Mouse (Mus musculus) thymus, postnatal 10 days (tissue): ENCODE measurements around the gene Mbl1.

Experiments
- DNase-seq, 2 experiments: peaks; one replicate each; pipeline ENCODE4 v3.0.0; 2021; ENCODE audit warnings: low spot score in 2 of 2

Mbl1 gene

DNA sequence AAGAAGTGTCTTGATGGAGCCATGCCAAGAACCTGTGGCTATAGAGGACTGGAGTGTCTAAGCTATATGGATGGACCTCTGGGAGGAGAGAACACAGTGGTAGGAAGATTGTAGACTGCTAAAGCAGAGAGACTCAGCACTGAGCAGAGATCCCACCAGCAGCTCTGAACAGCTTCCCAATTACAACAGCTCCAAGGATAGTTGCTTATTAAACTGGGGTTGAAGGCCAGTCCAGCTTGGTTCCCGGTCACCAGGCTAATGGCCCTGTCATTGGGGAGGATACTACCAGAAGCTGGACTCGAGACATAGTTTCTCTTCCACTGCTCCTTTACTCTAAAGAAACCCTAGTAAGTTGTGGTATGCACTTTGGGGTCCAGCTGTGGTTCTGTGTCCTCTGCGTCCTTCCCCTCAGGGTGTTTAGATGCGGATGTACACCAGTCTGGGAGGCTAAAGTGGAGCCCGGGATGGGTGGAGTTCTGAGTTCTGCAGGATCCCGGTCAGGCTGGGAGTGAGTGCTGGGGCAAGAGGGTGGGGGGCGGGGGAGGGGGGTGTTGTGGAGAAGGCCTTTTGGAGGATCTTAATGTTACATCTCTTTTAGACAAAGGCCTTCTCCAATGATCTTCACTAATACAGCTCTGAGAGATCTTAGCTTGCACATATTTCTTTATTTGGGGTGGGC is at the start of gene Mbl1:
Mbl1 (plus strand) TSS at position 239 of the 679 bp plus-strand sequence.
- DNase-seq: no peak

DNA sequence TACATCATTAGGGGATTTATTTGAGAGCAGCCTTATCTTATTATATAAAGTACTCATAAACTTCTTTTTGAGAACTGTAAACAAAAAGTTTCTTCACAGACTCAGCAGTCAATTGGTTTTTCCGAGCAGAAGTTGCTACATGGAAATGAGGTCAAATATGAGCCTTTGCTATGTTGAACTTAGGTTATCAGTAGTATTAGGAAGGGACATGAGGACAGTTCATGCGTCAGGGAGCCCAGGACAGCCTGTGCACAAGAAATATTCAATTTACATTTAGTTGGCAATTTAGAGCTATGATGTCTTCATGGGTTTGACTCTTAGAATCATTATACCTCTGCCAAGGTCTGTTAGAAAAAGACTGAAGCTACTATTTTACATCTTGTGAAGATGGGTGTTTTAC is 49.0 kb upstream of the Mbl1 start:
- DNase-seq: no peak

DNA sequence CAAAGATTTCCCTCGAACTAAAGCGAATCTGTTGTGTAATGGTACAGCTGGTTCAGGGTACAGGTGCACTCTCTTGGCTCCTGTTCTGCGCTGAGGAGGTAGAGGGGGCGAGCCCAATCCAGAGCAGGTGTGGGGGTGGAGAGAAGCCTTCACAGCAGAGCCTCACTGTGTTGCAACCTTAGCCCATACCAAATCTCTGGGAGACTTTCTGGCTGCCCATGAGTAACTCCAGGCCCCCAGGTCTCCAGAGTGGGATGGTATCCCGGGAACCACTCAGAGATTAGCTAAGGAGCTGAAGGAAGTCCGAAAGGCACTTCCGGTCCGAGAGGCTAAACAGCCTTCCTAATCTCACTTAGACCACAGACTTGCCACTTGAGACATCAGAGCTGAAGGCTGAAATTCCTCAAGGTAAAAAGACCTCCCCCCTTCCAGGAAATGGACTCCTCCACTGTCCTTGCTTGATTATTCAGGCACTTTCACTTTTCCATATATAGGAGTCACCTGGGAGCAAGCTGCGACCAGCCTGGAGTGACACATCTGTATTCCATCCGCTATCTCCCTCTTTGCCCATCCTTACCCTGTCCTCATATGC is 46.3 kb upstream of the Mbl1 start, which contains the start of gene Mat1a:
Mat1a (plus strand) TSS at position 183 of the 592 bp plus-strand sequence.
- no peak for DNase-seq

DNA sequence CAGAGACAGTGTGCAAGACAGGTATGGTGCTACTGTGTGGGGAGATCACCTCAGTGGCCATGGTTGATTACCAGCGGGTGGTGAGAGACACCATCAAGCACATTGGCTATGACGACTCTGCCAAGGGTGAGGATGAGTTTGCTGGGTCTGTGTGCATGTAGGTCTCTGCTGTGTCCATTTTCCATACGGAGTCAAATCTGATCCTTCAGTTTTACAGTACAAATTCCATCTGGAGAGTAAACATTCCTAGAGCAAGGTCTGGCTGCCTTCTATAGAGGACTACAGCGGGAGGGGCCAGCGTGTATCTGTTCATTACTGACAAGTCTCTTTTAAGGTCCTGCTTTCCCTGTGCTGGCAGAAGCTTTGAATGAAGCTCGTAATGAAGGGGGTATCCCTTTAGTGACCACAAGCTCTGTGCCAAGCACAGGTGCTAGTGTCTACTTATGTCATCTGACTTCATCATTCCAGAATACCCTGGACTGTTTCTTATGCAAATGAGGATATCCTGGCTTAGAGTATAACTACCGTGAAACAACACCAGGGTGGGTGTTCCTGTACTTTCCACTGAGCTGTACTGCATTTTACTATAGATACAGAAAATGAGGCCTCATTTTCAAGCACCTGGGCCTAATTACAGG is 40.1 kb upstream of the Mbl1 start:
- DNase-seq: no peak

DNA sequence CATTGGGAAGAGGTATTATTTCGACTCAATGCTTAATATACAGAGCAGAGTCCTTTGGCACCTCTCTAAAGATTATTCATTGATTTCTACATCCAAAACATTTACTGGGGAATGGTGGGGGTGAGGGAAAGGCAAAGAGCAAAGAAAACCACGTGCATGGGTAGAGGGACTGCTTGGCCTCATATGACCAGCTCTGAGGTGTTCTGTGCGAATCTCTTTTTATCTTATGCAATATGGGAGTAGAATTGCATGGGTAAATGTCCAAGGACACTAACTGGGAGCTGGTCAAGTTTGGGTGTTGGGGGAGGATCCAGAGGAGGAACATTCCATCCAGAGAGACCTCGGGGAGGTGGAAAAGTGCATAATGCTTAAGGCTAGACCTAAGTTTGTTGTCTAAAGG is 38.3 kb upstream of the Mbl1 start:
- DNase-seq: no peak

DNA sequence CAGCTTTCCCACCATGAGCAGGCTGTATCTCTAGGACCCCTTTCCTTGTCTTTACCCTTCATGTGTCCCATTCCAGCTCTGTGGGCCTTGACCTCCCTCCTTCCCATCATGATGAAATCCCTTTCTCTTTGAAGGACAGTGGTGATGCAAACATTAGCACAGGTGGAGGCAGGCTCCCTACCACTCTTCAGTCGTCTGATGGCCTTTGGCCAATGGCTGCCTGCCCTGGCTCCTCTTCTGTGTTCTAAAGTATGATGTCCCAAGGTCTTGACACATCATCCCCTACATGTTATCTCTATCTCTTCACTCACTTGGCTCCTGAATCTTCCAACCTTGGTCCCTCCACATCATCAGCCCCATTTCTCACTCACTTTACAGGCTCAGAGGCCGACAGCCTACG is 35.0 kb upstream of the Mbl1 start:
- DNase-seq: no peak

DNA sequence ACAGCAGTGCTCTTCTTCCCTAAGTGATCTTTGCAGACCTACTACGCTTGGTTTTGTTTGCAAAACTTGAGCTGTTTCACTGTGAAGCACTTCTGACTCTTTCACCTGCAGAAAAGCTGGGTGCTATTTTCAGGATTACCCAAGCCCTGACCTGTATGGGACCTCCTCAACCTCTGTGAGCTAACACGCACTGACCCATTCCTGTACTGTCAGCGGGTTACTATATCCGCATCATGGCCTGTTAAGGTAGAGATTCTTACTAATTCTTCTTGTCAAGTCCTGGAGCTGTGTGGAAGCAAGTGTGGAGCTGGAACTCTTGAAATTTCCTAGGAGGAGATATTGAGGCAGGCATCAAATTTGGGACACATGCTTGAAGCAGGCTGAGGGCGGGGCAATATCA is 26.6 kb upstream of the Mbl1 start:
- DNase-seq: no peak

DNA sequence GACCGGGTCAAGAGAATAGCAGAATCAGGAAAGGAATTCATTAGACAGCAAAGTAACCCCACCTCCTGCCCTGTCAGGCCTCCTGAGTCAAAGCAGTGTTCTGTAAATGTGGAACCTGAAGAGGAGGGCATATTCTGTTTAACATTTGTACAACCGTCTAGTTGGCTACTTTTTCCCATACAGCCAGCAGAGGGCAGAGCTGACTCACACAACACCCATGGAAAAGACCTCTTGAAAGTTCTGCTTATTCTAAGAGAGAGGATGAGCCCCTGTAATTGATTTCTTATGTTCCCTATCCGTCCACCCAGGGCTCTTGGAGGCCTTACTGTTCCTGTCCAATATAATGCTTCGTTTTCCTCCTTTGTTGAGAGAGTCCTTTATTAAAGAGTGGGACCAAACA is 23.3 kb upstream of the Mbl1 start:
- no peak for DNase-seq

DNA sequence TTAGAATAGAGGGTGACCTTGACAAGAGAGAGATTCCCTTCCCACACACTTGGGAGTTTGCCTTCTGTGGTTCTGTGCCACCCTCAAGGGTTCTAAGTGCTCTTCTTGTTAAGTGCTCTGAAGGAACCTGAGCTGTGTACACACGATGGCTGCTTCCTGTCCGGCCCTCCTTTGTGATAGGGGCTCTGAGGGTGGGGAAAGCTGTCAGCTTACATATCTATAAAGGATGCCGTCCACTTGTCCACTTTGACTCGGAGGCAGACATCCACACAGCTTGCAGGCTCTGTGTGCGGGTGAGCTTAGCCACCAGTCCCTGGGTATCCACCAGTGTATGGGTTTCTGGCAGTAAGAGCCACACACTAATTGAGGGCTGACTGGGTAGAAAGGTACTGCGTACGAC is 19.7 kb upstream of the Mbl1 start, which contains the start of gene Sftpa1:
Sftpa1 (plus strand) TSS at position 243 of the 400 bp plus-strand sequence.
- no peak for DNase-seq

DNA sequence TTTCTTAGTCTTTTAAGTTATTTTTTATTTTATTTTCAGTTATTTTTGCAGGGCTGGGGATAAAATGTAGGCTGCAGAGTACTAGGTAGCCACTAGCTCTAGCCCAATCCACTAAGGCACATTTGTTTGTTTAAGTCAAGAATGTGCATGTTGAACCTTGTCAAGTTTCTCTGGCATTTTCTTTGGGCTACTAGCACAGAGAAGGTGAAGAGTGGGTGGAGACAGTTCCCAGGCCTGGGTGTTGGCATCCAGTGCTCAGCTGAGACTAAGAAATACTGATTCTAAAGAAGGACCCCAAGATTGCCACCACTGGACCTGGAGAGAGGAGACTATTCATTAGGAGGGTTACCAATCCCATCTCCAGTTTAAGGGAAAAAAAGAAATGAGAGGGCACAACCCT is 14.3 kb upstream of the Mbl1 start:
- DNase-seq: no peak

DNA sequence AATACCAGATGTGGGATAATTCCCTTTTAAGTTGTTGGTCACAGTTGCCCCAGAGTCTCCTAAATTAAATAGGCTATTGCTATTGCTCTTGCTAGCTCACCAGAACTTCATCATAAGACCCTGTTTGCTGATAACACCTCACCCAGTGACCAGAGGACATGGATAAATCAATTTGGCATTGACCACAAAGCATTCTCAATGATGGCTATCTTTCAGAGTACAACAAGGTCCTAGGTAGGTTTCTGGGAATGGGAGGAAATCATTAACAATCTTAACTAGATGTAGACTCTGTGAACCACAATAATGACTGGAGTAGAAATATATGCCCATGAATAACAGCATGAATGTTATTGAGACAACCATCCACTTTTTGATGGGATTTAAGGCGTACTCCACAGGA is 10.6 kb upstream of the Mbl1 start:
- DNase-seq: no peak

DNA sequence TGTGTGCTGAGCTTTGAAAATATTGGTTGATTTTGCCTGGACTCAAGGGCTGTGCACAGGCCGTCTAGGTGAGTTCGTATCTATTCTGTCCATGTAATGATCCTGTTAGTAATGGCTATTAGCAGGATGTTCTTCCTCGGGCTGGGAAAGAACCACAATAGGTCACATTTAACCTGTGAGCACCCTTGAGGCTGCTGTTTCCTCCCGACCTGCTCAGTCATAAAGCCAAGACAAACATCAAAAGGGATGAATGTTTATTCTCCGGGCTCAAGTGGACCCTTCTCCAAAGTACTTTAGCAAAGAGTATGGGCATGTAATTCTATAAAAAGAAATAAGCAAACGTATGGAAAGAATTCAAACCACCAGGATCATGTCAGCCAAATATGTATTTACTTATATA is 5.2 kb upstream of the Mbl1 start:
- no peak for DNase-seq

DNA sequence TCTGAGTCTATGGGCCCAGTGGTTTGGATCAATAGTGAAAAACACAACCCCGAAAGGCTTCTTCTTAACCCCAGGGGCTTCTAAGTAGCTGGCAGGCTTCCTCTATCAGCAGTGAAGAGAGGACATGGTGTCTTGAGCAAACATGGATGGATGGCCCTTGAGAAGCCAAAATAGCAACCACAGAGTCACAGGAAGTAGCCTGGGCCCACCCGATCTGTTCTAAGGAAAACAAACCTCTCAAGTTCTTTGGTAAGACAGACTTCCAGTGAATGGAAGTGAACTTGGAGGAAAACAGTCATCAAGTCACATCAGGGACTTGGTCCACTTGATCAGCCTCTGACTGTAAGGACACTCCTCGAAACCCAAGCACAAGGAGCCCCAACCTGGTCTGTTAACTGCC is 4.3 kb upstream of the Mbl1 start:
- DNase-seq: no peak

DNA sequence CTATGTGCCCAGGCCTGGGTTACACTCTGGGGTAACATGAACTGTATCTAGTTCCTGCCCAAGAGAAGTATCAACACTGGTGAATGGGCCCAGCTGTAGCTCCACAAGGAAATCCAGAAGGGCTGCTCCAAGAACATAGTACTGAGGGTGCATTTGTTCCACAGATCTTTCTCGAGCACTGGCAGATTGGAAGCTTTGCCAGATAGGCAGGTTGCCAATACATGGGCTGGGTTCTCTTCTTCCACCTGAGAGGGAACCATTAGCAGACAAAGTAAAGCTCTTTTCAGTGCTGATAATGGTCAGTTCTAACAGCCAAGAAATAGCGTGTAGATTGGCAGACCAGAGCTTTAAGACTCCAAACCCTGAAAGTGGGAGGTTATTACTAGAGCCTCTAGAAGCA is 3.9 kb upstream of the Mbl1 start:
- DNase-seq: no peak

DNA sequence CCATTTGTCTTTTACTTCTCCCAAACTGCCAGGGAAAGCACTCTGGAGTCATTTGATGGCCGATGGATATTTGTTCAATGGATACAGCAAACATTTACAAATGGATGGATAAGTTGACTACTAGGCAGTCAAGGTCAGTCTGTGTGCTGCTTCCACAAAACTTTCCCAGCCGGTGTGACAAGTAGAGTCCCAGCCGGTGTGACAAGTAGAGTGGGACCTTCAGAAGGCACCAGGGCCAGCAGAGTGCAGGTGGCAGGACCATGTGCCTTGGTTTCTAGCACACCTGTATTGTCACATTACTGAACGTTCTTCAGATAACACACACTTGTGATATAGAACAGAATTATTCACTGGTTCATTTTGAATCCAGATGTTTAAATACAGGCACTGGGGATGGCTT is 8.8 kb downstream of the Mbl1 start:
- no peak for DNase-seq

DNA sequence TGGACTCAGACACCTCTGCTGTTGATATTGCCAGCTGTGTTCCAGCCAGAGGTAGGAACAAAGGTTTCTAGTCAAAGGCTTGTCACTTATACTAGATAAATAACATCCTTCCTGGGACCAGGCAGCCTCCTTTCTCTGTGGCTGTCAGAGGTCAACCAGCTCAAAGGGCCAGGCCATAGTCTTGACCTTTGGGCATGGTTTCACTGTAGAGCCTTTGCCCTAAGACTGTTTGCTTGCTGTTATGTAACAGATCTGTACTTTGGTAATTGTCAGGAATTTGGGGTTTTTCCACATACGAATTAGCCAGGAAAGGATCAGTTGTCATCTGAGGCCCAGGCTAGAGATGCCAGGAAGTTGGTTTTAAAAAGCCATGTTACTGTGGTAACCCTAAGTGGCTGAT is 9.5 kb downstream of the Mbl1 start:
- no peak for DNase-seq

DNA sequence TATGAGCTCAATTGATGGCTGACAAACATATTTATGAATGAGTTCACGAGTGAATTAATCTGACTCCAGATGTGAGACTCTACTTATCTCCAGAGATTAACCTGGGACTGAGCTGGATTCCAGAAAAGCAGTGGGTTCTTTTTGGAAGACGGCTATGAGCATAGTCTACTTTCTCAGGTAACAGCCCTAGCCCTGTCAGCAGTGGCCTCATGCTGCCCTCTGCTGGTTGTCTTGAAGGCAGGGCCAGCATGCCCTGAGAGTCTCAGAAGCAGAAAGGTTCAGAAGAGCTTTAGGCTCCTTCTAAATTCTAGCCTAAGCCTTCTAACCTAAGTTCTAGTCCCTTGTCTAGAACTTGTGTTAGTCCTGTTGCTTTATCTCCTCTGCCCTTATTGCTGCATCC is 11.4 kb downstream of the Mbl1 start:
- DNase-seq: peak in 1 of 2 experiments; percentile 3

DNA sequence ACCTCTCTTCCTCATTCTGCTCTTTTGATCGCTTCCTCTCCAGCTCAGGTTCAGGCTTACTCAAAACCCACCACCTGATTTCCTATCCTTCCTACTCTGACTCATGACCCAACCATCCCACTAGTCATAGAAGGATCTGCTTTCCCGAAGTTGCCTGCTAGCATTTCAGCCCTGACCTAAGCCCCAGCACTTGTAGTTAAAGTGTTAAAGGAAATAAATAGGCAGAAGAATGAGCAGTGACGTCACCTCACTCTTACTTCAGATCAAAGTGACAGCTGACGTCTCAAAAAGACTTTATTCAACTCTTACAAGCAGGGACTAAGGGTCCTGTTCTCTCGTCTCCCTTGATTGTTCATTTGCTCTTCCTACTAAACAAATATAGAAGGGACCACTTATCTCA is 16.0 kb downstream of the Mbl1 start:
- DNase-seq: no peak

DNA sequence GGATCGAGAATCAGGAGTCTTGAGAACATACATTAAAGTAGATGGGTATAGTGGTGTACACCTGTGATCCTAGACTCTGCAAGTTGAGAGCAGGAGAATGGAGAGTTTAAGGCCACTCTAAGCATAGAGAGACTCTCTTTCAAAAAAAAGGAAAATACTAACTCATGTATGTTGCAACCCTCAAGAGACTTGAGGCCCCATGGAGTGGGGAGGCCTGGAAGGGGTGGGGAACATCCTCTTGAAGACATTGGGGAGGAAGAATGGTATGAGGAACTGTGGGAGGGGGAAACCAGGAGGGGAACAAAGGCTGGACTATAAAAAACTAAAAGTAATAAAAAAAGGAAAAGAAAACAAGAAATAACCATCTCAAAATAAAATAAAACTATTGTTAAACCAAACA is 17.3 kb downstream of the Mbl1 start:
- no peak for DNase-seq

DNA sequence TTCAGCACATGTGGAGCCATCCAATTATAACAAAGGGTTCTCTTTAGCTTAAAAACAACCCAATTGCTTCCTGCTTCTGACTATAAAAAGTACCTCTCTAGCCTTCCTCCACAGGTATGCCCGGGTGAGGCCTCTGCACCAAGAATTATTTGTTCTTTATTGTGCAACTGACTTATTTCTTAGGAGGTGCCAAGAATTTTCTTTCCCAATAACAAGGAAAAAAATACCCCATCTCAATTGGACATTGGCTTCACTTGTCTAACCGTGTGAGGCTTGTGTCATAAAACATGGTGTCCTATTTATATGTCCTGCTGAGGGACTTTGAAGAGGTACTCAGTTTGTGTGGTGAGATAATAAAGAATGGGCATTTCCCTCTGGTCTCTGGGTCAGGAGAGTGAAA is 19.3 kb downstream of the Mbl1 start:
- DNase-seq: no peak

DNA sequence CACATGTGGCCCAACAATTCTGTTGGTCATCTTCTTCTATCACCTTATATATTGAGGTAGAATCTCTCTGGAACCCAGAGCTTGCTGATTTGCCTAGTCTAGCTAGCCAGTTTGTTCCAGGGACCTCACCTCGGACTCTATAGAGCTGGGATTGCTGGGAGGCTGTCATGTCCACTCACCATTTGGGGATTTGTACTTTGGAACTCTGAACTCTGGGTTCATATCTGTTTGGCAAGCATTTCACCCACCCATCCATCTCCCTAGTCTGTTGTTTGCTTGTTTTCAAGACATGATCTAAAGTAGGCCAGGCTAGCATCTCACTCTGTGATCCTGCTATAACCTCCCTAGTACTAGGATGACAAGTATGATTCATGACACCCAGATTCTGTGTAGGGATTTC is 23.5 kb downstream of the Mbl1 start:
- no peak for DNase-seq

DNA sequence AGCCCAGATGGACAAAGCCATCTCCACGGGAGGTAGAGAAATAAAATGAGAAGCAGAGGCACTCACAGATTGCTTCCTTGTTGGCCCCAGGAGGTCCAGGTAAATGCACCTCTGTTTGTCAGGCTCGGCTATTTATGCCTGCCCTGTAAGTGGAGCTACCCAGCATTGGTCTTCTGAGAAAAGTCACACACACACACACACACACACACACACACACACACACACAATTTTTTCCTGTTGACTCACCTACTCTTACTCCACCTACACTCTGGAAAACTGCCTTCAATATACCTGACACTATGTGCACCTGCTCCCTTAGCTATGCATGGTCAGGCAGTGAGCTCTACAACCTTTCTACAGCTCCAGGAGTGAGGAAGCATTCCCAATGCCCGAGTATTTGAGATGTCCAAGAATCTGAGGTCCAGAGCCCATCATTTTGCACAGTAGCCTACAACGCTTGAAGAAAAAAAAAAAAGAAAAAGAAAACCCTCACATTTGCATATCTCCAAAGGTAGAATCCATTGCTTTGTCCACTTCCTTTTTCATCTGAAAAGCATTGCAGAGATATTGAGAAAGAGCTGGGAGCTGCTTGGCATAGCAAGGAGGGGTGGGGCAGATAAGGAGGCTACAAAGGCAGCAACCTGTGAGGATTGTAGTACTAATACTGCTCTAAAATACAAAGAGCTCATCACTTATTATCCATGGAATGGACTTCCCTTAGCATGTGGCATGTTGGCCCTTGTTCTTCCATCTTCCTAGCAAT is 34.0 kb downstream of the Mbl1 start, which contains the start of gene Sftpd:
Sftpd (minus strand) TSS at position 91 of the 763 bp plus-strand sequence.
- no peak for DNase-seq
